Mouse (Mus musculus) embryonic fibroblast, embryonic 13.5 days (primary cell): Measurements from ENCODE around the gene Pacs2.

Experiments used
- CTCF ChIP-seq: IDR thresholded peaks from 2 replicates; pipeline ENCODE4 v1.5.1; 2011; ENCODE audit warnings: mild to moderate bottlenecking, control low read depth, low read length, moderate library complexity, borderline replicate concordance; ENCODE audit not compliant: insufficient read depth
- POLR2A ChIP-seq: IDR thresholded peaks from 2 replicates; pipeline ENCODE4 v1.6.1; 2011; ENCODE audit warnings: low read depth, mild to moderate bottlenecking, control low read depth, low read length, moderate library complexity

GRCm38 (mm10) chr12:113075063-113075454 is 60.8 kb downstream of the Pacs2 start:
- TF ChIP-seq CTCF (peak; percentile 88; the same call in 1 of the 2 replicates), POLR2A (no peak)
